Mouse (Mus musculus) ZHBTc4 (cell line): ENCODE measurements around the gene Slc5a1.

Experiments
- DNase-seq: peaks from one replicate; pipeline ENCODE4 v3.0.0-alpha.2; 2011; ENCODE audit warnings: low read depth, low spot score

Slc5a1 gene

DNA sequence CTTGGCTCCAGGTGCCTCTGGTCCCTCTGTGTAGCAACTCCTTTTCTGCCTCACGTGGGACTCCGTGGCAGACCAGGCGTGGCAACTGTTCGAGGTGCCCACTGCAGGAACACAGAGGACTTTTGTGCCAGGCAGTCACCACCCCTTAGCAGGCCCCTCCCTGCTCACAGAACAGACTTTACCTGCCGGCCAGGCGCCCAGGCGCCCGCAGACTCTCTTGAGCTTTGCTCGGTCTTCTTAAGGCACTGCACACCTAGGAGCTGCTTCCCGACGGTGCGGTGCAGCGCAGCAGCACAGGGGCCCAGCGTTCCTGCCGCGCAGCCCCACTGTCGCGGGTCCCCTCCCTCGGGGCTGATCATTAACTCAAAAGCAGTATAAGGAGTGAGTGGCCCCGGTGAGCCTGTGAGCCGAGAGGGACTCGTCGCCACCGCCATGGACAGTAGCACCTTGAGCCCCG, at the start of gene Slc5a1:
Gene Slc5a1 (plus strand): TSS at position 195 of the 457 bp plus-strand sequence.
- peak; percentile 40 for DNase-seq

DNA sequence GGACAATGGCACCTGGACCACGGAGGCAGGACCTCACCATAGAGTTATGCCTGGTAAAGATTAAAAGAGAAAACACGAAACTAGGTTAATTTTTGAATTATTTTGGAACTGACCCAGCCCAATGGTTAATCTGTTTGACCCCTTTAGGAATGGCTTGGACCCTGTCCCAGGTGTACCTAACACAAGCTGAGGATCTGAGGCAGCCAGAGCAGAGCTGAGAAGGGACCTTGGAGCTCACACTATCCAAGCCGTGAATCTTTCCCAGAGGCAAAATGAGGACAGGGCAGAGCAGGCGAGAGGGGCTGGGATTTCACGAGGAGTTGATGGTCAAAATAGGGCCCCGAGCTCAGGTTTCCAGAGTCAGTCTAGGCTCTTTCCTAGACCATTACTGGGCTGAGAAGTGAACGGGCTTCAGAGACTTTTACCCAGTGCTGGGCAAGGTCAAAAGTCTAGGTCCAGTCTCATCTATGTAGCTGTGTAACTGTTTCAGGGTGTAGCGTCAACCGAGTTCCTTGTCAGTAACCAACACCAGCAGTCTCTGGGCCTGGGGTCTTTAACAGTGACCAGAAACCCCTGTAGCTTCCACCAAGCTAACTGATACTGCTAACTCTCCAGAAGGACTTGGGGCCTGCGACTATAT, 47.8 kb upstream of the Slc5a1 start:
- no peak for DNase-seq

DNA sequence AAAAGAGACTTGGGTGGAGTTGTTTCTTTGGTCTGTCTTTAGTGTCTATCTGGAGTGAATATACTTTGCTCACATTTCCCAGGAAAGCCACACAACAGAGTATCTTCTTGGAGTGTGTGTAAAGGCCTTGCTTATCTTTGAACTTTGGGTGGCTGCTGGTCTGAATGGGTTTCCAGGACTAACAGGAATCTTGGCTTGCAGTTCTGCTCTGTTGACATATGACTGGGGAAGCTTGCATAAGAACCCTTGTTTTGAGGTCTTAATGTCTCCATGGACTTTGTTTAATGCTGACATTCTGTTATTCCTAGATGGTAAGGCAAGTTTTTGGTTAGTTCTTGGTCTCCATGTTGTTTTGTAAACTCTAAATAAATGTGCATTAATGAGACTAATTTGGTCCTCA, 33.9 kb upstream of the Slc5a1 start:
- no peak for DNase-seq

DNA sequence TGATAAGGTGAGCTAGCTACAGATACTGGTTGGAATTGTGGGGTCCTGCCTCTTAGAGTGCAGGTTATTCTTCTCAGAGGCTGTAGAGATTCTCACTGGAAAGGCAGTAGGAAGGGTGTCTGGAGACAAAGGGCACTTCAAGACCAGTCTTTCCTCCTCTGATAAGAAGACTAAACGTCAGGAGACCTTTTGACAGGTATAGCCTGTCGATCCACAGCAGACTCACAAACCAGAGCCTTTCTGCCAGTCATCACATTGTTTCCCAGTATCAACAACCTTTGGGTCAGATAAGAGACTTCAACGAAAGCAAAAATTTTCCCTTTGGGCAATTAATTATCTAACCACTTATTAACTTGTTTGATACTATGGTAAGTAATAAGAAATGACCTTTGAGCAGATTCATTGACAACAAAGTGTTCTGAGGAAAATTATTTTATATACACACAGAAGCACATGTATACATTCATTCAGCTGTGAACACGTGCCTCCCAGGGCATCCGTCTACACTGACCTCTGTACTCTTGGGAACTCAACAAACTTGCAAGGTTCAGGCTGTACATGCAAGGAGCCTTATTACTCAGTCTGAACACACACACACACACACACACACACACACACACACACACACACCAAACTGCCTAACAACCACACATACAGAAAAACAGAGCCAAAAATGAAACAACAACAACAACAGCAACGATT, 27.4 kb upstream of the Slc5a1 start:
- DNase-seq, result no peak

DNA sequence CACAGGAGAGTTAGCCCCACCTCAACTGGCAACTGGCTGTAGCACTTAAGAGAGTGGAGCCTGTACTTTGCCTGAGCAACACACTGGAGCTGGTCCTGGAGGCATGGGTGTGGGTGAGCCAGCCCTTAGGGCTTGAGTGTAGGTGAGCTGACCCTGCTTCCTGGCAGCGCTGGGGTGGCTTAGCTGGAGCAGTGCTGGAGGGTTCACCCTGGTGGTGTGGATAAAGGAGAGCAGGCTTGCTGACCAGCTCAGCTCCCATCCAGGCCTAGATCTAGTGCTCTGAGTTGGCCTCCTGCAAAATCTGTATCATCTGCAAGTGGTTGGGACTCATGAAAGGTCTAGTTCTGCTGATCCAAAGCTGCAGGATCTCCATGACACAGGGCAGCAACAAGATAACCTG, 21.1 kb upstream of the Slc5a1 start:
- DNase-seq, result no peak

DNA sequence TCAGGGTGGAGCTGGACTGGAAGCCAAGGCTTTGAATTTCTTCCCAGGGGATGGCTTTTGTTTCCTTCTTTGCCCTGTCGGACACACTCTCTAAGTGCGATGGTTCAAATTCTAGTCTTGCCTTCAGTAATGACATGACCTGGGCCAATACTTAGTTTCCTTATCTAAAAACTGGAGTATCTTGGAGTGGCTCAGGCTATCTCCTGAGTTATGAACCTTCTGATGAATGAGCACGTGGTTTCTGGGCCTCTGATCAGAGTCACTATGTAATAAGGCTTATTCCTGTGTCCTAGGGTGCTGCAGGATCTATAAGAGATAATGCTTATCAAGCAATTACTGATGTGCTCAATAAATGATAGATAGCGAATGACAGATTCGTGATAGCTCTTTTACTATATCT, 19.4 kb upstream of the Slc5a1 start:
- DNase-seq, result no peak

DNA sequence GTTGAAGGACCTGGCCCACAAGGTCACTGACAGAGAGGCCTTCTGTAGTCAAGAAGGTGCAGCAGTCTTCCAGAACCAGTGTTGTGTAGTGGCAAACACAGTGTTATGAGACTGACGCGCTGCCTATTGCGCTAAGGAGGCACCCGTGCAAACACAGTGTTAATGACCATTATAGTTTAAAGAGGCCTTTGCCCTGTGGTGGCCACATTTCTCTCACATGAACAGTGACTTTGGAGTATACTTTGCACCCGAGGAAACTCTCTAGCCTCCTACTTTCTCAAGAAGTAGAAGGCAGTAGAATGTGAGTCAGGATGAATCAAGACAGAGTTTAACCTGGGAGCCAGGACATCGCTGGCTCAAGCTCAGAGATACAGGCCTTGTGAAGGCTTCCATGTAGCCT, 12.7 kb upstream of the Slc5a1 start:
- no peak for DNase-seq

DNA sequence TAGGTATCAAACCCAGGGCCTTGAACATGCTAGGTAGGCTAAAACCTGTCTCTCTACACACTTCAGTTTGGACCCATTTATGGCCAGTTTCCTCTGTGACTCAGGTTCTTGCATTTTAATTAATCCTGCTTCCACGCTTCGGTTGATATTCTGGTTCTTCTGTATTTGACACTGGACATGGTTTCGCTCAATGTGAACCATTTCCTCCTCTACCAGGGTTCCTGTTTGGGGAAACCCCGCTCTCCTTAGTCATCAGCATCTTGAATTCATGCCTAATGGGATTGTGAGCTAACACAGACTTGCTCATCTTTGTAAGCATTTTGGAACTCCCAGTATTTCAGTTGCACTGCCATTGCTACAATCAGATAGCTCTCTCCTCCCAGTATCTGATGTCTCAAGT, 8.7 kb upstream of the Slc5a1 start:
- no peak for DNase-seq

DNA sequence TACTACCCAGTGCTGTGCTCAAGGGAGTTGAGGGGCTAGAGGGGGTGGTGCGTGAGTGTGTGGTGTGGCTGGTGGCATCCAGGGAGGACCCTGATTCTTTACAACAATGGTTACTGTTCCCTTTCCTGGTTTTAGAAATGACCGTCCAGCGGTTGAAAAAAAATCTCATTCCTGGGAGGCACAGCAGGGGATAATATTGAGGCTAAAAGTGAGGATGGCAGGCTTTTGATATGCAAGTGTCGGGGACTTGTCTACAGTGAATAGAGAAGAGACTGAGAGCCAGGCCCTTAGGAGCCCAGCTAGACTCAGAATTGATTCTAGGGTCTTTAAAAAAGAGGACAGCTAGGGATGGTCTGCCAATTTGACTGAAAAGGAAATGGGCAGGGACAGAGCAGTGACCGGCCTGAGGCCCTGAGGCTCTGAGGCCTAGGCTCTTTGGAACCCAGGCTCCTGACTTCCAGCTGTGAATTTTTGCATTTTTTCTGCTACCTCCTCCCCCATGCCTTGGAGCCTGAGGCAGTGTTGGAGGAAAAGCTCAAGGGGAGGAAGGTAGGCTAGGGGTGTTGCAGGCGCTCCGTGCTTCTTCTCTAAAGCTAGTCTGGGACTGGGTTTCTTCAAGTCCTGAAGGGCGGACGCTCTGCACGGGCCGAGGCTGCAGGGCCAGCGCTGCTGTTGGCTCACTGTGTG, 1.5 kb upstream of the Slc5a1 start:
- DNase-seq, result peak; percentile 91

DNA sequence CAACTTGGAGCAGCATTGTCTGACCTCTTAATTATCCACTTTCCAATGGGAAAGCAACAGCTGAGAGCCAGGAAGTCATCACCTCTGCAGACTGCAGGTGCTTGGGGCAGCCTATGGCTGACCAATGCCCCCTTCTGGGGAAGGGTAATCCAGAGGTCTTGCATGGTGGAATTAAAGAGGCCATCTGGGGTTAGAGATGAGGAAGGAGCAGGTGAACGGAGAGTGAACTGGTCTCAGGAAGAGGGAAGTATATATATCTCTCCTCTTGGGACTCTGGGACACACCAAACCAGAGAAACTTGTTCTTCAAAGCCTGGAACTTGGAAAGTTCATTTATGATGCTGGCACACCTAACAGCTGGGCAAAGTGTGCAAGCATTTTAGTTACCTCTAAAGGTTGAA, 857 bp downstream of the Slc5a1 start:
- no peak for DNase-seq

DNA sequence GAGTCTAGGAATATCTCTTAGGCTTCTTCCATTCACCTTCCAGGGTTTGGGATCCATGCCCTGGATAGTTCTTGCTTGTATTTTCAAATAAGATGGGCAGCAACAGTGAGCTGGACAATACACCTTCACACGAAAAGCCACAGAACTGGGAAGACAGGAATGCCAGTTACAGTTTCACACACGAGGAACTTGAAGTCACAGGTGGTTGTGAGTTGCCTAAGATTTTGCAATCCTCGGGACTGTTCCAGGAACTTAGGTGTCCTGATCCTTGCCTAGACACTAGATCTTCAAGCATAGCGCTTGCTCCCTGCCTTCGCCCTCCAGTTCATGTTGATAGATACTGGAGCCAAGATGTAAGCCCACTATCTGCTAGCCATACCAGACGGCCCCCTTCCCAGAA, 1.6 kb downstream of the Slc5a1 start:
- no peak for DNase-seq

DNA sequence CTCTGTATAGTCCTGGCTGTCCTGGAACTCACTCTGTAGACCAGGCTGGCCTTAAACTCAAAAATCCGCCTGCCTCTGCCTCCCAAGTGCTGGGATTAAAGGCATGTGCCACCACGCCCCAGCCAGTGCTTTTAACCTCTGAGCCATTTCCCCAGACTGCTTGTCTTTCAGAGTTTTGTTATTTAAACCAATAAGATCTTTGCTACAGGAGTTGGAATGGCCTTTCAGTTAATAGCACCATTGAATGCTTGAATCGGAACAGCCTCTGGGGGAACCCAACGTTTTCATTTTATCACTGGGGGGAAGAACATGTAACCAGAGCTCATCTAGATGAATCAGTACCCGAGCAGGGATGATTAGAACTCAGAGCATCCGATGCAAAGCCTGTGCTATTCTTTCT, 3.0 kb downstream of the Slc5a1 start:
- peak; percentile 70 for DNase-seq

DNA sequence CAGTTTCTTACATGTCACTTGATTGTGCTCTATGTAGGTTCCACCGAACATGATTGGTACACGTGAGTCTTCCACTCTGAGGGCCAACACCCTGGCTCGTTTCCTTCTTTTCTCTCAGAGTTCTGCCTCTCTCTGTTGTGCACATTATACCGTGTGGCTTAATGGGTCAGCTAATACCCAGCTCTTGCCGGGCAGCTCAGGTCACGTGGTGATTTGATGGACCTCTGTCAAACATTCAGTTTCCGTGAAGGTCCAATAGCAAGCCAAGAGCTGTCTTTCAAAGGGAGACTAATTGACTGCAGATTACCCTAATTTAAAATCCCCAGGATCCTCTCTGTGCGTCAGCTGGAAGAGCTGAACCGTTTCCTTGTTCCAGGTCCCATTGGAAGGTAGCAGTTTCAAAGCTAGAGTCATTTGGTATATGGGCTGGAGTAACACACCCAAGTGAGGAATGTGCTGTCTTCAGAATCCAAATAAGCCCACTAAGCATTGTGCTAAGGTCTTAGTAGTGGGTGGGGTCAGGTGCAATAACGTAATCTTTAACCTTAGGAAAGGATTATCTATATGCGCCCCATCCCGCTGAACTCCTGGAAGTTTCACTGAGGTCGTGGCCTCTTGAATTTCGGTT, 3.9 kb downstream of the Slc5a1 start:
- DNase-seq, result peak; percentile 84

DNA sequence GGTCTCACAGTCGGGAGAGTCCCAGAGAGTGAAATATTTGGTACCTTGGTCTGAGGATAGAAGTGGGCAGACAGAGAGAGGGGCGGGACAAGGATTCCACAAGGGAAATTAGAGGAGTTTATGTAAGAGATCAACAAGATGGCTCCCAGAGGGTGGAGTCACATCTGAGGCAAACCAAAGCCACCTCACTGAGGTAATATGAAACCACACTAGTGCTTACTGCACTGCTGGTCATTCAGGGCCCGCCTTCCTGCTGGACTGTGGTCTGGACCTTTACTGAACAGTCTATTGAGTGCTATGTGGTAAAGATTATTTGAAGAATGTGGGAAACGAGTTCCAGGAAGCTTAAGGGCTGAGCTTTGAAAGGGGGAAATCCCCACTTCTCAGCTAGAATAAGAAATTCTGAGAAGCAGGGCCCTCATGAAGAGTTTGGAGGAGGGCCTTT, 17.9 kb downstream of the Slc5a1 start:
- DNase-seq, result peak; percentile 40

DNA sequence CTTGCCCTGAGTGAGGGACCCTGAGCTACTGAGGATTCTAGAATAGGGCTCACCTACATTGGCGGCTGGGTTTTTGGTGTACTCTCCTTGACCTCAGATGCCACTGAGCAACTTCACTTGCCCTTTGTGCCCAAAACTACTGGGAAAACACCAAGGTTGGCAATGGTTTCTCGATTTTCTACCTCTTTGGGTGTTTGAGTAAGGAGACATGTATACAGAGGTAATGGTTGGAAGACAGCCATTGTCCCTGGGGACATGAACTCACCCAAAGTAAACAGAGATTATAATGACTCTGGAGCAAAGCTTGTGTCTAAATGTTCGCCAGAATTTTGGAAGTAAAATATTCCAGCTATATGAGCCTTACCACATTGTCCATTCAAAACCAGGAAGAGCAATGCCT, 19.6 kb downstream of the Slc5a1 start:
- no peak for DNase-seq

DNA sequence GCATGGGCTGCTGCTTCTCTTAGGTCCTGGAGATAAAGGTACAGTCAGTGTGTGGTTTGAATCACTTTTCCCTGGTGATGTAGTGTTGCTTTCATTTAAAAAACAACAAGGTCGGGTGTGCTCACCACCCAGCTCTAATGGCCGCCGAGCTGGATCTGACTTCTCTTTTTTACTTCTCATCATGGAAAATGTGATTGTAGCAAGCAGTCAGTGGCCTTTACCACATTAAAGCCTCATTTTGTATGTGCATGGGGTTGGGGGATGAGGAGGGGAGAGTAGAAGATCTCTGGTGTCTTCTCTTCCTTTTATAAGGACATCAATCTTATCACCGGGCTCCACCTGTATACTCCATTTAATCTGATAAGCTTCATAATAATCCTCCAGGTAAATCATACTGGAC, 21.3 kb downstream of the Slc5a1 start:
- no peak for DNase-seq

DNA sequence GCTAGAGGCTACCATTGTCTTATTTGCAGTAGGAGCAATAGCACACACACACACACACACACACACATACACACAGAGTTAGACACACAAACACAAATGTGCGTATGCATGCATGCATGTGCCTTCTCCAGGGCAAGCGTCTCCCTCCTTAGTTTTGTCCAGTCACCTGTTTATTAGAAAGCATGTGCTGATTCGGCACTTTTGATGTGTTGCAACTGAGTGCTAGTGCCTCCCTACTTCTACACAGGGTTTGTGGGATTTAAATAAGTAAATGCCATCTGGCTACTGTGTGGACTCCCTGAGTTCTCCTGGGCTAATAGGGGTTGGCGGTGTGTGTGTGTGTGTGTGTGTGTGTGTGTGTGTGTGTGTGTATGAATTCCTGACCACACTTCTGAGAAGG, 30.1 kb downstream of the Slc5a1 start:
- DNase-seq, result no peak

DNA sequence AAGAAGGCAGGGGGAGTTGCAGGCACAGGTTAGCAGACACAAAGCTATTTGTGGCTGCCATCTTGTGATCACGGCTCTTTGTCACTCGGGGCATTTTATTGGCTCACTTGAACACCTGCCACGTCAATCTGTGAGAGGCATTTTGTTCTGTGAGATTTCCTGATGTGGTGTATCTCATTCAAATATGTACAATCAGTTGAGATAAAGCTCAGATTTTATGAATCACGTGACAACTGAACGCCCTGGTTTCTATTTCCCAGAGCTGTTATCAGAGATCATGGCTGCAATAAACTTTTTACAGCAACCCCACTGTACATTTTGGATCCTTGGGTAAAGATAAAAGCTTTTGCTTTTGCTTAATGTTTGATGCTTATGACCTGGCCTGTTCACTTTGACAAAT, 31.6 kb downstream of the Slc5a1 start:
- no peak for DNase-seq

DNA sequence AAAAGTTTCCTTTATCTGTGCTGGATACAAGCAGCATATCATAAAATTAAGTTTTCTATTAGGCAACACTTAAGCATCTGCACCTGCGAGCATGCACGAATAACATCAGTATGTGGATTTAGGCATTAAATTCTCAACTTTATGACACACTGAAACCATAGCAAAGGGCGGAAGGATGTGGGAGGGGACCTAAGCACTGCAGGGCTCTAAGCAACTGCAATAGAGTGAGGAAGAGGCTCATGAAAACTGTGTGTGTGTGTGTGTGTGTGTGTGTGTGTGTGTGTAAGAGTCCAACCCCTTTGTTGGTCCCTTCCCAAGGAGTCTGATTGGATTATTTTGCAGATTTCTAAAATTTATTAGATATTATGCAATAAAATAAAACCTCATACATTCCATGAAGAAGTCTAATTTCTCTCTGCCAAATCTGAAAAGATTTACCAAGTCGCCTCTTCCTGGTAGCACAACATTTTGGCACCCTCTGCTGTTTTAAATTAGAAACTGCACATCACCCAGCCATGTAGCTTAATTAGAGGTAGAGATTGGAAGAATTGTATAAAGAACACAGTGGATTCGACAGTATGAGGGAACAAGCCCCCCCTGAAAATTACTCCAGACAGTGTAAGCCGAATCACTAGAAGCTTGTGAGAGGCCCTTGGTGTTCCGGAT, 38.9 kb downstream of the Slc5a1 start:
- peak; percentile 62 for DNase-seq

DNA sequence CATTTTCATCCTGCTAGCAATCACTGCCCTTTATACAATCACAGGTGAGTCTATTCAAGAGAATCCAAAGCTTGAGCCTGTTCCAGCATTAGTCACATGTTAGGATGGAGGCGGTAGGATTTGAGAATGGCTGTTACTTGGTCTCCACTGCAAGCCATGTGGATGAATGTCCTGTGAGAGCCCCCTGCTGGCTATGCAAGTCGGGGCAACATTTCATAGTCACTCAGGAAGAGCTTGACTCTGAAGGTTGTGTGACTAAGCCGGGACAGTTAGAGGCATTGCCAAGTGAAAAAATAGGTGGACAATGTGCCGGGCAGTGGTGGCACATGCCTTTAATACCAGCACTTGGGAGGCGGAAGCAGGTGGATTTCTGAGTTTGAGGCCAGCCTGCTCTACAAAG, 40.0 kb downstream of the Slc5a1 start:
- DNase-seq, result peak; percentile 77

DNA sequence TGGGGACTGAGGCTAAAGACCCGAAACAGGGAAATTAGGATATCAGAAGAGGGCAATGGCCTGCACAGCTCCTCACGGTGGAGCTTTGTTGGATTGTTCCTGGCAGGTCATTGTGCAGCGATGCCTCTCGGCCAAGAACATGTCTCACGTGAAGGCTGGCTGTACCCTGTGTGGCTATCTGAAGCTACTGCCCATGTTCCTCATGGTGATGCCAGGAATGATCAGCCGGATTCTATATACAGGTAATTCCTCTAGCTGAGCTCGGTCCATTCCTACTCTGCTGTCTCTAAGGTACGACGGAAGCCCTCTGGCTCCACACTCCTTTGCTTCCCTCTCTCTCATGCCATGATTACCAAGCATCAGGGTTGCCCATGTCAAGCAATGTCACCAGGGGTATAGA, 42.8 kb downstream of the Slc5a1 start:
- no peak for DNase-seq

DNA sequence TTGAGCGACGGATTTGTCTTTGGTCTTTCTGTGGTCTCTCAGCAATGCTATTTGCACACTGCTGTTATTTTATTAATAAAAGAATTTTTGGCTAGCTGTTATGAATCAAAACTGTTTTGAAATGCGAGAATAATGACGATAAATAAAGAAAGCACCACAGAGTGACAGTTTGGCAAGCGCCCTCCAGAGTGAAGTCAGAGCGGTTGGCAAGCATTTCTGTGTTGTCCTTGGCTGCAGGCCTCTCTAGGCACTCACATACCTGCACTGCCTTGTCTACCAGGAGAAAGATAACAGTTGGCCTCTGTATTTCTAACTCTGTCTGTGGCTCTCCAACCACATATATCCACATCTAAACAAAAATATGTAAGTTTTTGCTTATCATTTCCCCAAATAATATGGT, 43.7 kb downstream of the Slc5a1 start:
- no peak for DNase-seq
